Mouse (Mus musculus) ovary, postnatal 36 days (tissue): Measurements from ENCODE around the gene Pfdn6.
A peak's percentile ranks its signal among the peaks of the same experiment; 100 is the strongest.
"Not testable (repeated sequence)": the region's sequence is repeated elsewhere in the genome, so short reads cannot be mapped to it uniquely, and the experiment has no call there.

Source experiments
- DNase-seq: peaks from one replicate; pipeline ENCODE4 v3.0.0; 2022; ENCODE audit warnings: low spot score, mixed read lengths

Pfdn6 gene

DNA sequence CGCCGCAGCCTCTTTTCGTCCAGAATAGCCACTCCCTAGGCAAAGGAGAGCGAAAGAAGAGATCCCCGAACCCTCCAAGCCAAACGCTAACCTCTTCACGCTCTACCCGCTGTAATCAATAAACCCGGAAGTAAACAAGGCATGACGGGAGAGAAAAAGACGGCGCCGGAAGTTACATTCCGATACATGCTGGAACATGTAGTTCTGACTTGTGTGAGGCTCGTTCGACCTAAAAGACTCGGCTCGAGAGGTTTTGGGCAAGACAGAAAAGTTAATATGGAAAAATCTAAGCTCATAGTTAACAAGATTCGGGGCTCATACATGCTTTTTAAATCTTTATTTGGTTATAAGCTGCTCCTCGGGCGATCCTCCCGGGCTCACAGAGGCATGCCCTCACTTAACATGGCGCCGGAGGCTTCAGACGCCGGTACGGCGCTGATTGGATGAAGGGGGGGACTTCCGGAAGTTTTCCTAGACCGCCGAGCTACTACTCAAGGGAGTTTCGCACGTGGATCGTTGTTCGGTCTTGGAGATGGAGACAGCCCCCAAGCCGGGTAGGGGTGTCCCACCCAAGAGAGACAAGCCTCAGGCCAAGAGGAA lies at the start of gene Pfdn6, which contains the start of gene Wdr46:
Gene Pfdn6, minus strand, starts transcription at position 138 of the 600 bp plus-strand sequence.
Gene Wdr46, plus strand, starts transcription at position 455 of the 600 bp plus-strand sequence.
- DNase-seq = peak; percentile 83

DNA sequence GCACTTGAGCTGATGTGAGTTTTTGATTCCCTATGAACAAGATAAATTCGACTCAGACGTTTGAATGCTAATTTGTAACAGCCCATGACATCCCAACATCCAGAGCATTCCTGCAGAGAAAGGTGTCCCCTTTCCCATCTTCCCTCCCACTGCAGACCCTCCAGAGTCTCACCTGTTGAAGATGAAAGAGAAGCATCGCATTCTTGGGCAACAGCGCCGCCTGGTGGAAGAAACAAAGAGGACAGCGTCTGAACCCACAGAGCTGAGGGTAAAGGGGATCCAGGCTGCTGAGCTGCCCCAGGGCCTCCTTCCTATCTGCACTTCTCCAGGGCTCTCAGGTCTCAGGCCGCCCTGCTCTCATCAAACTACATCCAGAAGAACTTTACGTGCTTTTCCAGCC lies 42.0 kb upstream of the Pfdn6 start:
- DNase-seq = not testable (repeated sequence)

DNA sequence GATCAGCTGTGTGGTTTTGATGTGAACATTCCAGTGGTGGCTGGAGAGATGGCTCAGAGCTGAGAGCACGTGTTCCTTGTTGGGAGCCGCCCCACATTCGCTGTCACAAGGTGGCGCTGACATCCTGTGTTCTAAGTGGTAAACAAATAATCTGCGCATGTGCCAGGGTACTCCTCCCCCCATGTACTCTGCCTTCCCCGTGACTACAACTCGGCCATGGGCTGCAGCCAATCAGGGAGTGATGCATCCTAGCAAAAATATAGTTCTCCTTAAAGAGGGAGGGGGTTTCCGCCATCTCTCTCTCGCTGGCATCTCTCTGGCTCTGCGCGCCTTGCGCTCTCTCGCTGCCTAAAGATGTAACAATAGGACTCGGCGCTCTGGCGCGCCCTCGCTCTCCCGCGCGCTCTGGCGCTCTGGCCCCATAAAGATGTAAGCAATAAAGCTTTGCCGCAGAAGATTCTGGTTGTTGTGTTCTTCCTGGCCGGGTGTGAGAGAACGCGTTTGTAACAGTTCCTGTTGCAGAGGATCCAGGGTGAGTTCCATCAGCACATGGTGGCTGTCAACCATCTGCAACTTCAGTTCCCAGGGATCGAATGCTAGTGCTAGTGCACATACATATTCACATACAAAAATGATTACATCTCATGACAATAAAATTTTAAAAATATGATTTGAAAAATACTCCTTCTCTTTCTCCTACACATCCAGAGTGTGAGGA lies 41.2 kb upstream of the Pfdn6 start:
- peak; percentile 78 for DNase-seq

DNA sequence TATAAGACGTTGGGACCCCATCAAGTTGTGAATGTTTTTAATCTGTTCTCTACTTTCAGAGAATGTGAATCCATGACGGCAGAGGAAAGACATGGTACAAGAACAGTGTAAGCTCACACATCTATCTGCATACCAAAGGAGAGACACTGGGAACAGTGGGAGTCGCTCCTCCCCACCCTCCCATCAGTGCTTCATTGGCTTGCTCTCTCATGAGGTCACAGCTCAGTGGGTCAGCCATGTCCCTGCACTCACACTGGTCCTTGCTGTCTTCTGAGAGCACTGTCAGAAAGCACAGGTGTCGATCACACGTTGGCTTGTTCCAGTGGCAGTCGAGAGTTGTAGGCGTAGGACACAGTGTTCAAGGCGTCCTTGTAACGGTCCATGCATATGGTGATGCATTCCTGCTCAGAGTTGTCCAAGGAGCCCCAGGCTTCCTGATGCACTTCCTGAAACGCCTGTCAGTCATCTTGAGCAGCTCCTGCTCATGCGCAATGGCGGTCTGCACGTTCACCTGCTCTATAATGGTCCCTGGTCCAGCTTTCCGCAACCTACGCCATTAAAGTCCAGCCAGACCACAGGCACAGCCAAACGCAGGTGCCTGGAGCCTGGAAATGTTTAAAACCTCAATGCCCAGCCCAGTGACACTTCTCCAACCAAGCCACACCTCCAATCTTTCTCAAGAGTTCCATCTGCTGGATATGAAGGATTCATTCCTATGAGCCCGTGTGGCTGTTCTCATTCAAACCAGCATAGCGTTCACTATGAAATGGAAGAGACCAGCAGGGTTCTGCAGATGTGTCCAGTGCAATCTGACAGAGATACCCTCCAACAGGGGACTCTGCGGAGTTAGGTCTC lies 40.3 kb upstream of the Pfdn6 start:
- DNase-seq = no peak

DNA sequence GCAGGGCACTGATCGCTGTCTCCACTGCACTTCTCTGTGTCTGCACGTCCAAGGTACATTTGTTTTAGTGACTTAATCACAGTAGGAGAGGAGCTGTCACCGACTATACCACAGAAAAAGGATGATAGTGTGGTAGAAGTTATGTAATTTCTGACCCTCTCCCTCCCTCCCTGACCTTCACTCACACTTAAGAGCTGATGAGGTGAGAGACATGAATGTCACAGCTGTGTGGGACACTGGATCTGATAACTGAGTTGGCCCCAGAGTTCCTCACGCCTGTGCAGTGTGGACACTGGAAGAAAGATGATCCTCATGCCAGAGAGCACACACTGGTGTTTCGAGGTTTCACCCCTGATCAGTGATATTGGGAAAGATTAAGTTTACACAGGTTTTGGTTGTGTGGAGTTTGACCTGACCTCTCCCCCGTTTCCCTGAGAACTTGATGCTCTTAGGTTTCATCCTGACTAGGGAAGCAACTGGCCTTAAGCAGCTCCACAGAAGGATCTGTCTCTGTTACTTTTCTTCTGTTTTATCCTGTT lies 39.4 kb upstream of the Pfdn6 start:
- no peak for DNase-seq

DNA sequence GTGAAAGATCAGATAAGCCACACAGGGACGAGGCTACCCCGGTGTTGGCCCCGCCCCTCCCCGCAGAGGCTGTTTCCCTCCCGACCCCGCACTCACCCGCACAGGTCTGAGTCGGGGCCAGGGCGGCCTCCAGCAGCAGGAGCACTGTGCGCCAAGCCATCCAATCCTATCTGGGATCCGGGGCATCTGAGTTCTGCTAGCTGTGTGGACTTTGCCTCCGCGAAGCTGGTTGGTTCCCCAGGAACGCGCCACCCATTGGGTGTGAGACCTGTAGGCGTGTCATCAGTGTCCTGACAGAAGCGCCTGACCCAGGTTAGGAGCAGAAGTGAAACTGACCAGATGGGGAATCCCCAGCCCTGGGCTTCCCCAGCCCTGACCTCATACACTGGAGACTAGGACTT lies 38.5 kb upstream of the Pfdn6 start:
- DNase-seq = peak; percentile 49

DNA sequence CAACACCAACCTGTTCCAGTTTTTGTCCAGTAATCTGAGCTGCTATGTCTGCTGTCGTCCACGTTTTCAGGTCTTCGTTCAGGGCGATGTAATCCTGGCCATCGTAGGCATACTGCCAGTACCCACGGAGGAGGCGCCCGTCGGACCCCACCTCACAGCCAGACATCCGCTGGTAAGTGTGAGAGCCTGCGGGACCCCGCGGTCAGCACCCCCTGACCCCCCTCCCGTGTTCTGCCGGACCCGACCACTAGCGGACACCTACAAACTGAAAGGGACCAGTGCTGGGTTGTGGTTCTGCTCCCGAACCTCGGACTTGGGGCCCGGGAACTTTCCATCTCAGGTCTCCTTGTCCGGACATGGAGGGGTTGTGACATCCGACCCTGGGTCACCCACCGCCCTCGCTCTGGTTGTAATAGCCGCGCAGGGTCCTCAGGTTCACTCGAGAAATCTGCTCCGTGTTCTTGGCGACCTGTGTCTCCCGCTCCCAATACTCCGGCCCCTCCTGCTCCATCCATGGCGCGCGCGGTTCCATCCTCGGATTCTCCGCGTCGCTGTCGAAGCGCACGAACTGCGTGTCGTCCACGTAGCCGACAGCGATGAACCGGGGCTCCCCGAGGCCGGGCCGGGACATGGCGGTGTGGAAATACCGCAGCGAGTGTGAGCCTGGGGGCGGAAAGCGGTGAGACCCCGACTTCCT lies 37.9 kb upstream of the Pfdn6 start:
- no peak for DNase-seq

DNA sequence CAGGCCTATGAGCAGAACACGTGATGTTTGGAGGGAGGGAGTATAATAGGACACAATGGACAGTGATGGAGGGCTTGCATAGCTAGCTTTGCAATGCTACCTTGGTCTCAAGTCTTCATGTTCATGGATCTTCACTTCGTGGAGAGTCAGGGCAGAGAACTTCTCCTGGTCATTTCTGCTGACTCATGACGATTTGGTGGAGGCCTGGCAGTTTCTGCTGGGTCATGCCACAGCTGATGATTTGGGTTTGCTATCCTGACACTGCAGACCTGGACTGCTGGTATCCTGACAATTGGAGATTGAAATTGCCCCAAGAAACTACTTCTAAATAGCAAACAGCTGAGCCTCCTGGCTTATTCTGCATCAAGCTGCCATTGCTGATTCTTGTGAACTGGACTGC lies 33.4 kb upstream of the Pfdn6 start:
- no peak for DNase-seq

DNA sequence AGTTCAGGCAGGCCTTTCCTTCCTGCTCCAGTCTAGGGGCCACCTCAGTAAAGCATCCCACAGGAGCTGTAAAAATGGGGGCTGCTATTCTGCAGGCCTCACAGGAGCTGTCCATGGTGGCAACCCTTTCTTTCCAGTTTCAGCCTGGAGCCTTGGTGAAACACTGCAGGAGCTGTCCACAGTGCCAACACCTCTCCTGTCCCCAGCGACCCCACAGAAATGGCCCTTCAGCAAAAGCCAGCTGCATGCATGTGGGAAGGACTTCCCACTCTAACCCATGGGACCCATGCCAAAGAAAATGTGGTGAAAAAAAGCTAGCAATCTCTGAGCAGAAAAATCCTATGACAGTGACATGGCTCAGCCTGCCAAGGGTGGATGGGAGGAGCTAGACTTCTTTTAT lies 32.5 kb upstream of the Pfdn6 start:
- DNase-seq = no peak

DNA sequence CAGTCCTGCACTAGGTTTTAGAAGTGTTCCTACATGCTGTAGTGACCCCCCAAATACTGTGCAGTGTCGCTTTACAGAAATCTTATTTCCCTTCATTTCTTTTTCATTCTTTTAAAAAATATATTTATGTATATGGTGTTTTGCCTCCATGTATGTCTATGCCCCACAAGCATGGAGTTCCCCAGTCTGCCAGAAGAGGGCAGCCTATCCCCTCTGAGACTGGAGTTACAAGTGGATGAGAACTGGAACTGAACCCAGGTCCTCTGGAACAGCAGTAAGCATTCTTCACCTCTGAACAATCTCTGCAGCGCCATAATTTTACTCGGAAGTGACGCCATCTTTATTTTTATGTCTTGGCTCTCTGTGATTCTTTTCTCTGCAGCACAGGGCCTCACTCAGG lies 29.3 kb upstream of the Pfdn6 start:
- no peak for DNase-seq

DNA sequence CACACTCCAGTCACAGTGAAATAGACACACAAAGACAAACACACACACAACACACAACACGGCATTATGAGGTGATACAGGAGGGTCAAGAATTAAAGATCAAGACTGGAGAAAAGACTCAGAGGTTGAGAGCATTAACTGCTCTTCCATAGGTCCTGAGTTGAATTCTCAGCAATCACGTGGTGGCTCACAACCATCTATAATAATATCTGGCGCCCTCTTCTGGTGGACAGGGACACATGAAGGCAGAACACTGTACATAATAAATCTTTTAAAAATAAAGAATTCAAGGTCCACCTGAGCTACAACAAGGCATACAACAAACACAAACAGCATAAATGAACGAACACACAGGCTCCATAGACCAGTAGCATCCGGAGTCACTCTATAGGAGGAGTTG lies 28.8 kb upstream of the Pfdn6 start:
- no peak for DNase-seq

DNA sequence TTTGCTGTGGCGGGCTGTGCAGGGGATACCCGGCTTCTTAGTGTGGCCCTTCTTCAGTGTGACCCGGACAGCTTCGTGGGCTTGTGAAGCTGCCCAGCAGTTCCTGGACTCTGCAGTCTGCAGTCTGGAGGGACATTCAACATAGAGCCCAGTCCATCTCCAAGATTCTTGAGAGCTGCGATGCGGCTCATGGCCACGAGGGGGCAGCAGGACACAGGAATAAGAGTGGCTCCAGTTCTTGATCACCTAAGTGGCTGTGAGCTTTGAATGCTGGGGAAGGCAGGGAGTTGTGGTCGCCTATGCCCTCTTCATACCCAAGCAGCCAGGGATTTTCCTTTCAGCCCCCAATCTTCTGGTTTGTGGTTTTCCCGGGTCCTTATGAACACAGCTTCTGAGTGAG lies 28.3 kb upstream of the Pfdn6 start:
- DNase-seq = peak; percentile 65

DNA sequence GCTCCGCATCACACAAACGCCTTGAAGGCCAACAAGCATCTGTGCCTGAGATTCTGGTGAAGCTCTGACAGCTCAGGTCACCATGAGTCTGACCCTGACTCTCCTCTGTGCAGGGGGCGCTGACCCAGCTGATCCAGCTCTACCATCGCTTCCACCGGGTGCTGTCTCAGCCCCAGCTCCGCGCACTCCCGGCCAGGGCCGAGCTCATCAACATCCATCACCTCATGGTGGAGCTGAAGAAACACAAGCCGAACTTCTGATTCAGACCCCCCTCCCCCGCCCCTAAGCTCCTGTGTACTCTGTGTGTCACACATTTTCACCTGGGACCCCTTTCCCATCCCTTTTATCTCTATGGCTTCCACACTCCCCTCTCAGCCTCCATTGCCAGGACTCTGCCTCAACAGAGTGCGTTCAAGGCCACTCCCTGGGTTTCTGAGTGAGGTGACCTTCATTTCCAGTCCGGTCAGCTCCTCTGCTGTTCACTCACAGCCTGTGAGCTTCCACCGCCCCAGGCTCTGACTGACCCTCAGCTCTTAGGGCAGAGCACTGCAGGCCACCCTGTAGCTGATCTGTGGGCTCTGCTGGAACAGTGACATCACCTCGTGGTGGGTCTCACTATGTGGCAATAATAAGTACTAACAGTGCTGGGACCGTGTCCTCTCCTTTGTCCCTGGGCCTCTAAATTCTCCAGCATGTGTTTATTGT lies 25.9 kb upstream of the Pfdn6 start:
- no peak for DNase-seq

DNA sequence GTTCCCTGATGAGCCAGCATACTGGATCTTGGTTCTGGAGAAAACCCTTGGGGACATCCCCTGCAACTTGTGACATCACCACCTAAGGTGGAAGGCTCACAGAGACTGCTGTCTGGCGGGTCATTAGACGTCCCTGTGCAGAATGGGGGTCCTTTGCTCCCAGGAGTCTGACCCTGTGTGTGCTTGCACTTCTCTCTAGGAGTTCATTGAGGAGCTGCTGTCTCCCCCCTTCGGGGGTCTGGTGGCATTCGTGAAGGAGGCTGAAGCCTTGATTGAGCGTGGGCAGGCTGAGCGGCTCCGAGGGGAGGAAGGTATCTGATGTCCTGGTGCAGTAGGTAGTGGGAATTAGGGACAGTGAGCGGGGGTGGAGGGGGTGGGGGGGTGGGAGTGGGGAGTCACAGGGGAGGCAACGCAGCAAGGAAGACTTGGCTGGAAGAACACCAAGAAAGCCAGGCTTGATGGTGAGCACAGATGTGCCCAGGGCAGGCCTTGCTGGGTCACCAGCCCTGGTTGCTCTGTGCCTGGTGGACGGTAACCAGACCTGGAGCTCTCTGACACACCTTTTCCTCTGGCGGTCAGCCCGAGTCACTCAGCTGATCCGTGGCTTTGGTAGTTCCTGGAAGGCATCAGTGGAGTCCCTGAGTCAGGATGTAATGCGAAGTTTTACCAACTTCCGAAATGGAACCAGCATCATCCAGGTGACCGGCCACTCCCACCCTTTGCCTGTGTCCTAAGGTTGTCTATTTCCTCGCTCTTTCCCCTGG lies 25.1 kb upstream of the Pfdn6 start:
- no peak for DNase-seq

DNA sequence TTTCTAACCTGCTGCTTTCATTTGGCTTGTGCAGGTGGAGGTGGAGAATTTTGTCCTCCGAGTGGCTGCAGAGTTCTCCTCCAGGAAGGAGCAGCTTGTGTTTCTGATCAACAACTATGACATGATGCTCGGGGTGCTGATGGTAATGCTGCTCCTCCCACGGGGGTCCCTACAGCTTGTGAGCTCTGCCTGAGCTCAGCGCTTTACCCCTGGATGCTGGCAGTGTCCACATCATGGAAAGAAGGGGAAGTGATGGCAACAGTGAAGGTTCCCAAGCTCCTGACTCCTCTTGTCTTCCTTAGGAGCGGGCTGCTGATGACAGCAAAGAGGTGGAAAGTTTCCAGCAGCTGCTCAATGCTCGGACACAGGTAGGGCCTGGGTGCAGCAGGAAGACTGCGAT lies 22.7 kb upstream of the Pfdn6 start:
- no peak for DNase-seq

DNA sequence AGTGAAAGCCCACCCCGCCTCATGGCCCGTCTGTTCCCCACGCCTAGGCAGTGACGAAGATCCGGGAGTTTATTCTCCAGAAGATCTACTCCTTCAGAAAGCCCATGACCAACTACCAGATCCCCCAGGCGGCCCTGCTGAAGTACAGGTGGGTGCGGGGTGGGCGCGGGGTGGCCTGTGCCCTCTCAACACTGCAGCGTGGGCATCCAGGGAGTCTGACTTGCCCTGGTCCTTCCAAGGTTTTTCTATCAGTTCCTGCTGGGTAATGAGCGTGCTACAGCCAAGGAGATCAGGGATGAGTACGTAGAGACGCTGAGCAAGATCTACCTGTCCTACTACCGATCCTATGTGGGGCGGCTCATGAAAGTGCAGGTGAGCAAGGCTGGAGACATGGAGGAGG lies 19.8 kb upstream of the Pfdn6 start:
- DNase-seq = no peak

DNA sequence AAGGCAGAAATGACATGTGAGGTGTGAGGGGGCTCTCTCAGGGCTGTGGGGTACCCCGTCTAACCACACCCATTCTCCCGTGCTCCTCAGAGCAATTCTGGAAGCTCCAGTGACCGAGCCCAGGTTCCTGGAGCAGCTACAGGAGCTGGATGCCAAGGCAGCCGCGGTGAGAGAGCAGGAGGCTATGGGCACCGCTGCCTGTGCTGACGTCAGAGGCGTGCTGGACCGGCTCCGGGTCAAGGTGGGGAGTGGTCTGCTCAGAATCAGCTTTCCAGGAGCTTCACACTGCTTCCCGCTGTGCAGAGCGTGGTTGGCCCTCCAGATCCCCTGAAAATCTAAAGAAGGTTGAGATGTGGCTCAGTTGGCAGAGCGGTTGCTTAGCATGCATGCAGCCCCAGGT lies 19.0 kb upstream of the Pfdn6 start:
- peak; percentile 14 for DNase-seq

DNA sequence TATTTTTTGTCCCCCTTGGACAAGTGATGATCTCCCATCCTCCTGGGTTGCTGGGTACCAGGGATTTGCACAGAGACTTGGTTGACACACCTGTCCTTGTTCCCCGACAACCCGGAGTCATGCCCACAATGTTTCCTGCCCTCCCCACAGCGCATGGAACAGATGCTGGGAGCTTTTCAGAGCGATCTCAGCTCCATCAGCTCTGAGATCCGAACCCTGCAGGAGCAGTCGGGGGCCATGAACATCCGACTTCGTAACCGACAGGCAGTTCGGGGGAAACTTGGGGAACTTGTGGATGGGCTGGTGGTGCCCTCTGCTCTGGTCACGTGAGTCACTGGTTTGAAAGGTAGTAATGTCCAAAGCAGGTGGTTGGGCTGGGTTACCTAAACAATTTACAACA lies 18.3 kb upstream of the Pfdn6 start:
- no peak for DNase-seq

DNA sequence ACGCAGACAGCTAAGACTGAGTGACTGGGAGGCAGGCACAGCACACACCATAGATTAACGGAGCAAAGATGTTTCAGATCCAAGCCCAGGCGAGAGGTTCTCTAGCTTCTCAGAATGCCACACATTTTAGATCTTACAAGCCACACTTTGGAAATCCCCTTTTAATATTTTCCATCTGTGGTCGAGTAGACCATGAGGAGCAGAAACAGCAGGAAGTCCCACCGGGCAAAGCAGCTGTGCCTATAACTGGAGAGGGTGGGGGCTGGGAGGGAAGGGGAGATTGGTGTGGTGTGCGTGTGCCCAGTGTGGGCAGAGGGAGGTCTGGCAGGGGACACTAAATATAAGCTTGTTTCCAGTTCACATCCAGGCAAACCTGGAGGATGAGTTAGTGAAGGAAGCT lies 17.4 kb upstream of the Pfdn6 start:
- DNase-seq = no peak

DNA sequence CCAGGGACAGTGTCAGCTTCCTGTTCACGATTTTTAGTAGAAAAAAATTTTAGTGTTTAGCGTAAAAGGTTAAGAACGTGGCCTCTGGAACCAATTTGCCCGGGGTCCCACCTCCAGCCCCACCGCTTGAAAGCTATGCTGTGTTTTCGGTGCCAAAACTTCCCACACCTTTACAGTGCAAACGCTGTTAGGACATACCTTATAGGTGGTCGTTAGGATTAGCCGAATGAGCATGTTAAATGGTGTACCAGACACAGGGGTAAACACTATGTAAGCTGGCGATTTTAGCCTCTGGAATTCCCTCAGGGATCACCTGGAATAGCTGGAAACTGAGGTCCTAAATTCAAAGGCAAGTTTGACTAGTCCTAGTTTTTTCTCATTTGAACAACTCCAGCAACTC lies 16.2 kb upstream of the Pfdn6 start:
- no peak for DNase-seq
